Mouse (Mus musculus) C2C12 (cell line): ENCODE results near the gene Cda. TPM values are rescaled to one million over a fixed set of nuclear protein-coding genes. Genes with fewer than 3 reads are reported as not detected.

Source experiments
- H3K27me3 ChIP-seq: one replicate; pipeline ENCODE4 v1.6.1; 2011; ENCODE audit not compliant: control insufficient read depth, insufficient read depth, insufficient read length
- H3K36me3 ChIP-seq: one replicate; pipeline ENCODE4 v1.6.1; 2011; ENCODE audit not compliant: control insufficient read depth, insufficient read depth
- H3K4me3 ChIP-seq: one replicate; pipeline ENCODE4 v1.5.1; 2011; ENCODE audit warnings: mild to moderate bottlenecking, control low read depth; ENCODE audit not compliant: poor library complexity, insufficient read depth, severe bottlenecking
- H3K79me2 ChIP-seq: one replicate; pipeline ENCODE4 v1.6.1; 2011; ENCODE audit not compliant: control insufficient read depth, insufficient read depth
- H3K79me3 ChIP-seq: one replicate; pipeline ENCODE4 v1.6.1; 2011; ENCODE audit warnings: low read depth, control low read depth
- H3ac ChIP-seq: one replicate; pipeline ENCODE3; 2011; ENCODE audit warnings: low read depth; ENCODE audit not compliant: control insufficient read depth, insufficient read length
- CEBPB ChIP-seq: IDR thresholded peaks from one replicate; pipeline ENCODE4 v1.6.1; 2011; ENCODE audit warnings: low read depth, mild to moderate bottlenecking, control low read depth, moderate library complexity
- CTCF ChIP-seq: IDR thresholded peaks from one replicate; pipeline ENCODE4 v1.5.1; 2011; ENCODE audit not compliant: control insufficient read depth, insufficient read depth, insufficient read length
- FOSL1 ChIP-seq: IDR thresholded peaks from one replicate; pipeline ENCODE4 v1.8.0; 2011; ENCODE audit warnings: mild to moderate bottlenecking, low read length; ENCODE audit not compliant: poor library complexity, insufficient read depth, severe bottlenecking
- MAX ChIP-seq: IDR thresholded peaks from one replicate; pipeline ENCODE4 v1.6.1; 2011; ENCODE audit warnings: mild to moderate bottlenecking, control low read depth
- MYOD1 ChIP-seq: IDR thresholded peaks from one replicate; pipeline ENCODE4 v1.6.1; 2011; ENCODE audit warnings: low read depth; ENCODE audit not compliant: control insufficient read depth, insufficient read length
- MYOG ChIP-seq: IDR thresholded peaks from one replicate; pipeline ENCODE4 v1.6.1; 2011; ENCODE audit not compliant: control insufficient read depth, insufficient read length; ENCODE audit errors: extremely low read depth
- USF1 ChIP-seq: IDR thresholded peaks from one replicate; pipeline ENCODE4 v1.6.1; 2011; ENCODE audit warnings: low read depth, mild to moderate bottlenecking, control low read depth, moderate library complexity
- microRNA-seq: library from miRNA; unstranded; fragments of <30 nt; microRNA quantifications from one replicate; pipeline ENCODE4, GENCODE M21; 2019; ENCODE audit warnings: borderline microRNAs expressed
- polyA plus RNA-seq: library from polyadenylated mRNA; unstranded; fragments of >200 nt; fragmentation: generic; extraction: Trizol; gene quantifications from one replicate; pipeline ENCODE4 v1.2.1, GENCODE M21; 2012; ENCODE audit warnings: missing spikeins

Gene Cda
- polyA plus RNA-seq, 1 experiment, result 8.7 TPM

- Histone ChIP-seq H3K36me3 (no peaks in the 10 kb centered on the region), H3K79me3 (no peaks in the 10 kb centered on the region), H3K4me3 (no peak overlapping the region), H3ac (no peak overlapping the region), H3K79me2 (no peaks in the 10 kb centered on the region), H3K27me3 (peaks cover 43% of the 10 kb centered on the region)
- TF ChIP-seq MYOG, result no peak
- TF ChIP-seq USF1, result no peak
- TF ChIP-seq CTCF, result no peak
- no peak for TF ChIP-seq CEBPB
- TF ChIP-seq MAX, result no peak
- TF ChIP-seq FOSL1, result no peak
- no peak for TF ChIP-seq MYOD1
Observed at GRCm38 (mm10) chr4:138293949-138294550, 73.7 kb downstream of the Cda start.

- Histone ChIP-seq H3ac (no peak overlapping the region), H3K4me3 (no peak overlapping the region), H3K79me2 (no peaks in the 10 kb centered on the region), H3K79me3 (no peaks in the 10 kb centered on the region), H3K27me3 (peaks cover 50% of the 10 kb centered on the region), H3K36me3 (no peaks in the 10 kb centered on the region)
- TF ChIP-seq MYOG, result no peak
- TF ChIP-seq FOSL1, result no peak
- TF ChIP-seq MAX, result no peak
- no peak for TF ChIP-seq USF1
- TF ChIP-seq CTCF, result no peak
- TF ChIP-seq MYOD1, result no peak
- no peak for TF ChIP-seq CEBPB
Observed at GRCm38 (mm10) chr4:138293261-138293948, 74.4 kb downstream of the Cda start.

- Histone ChIP-seq H3ac (no peak overlapping the region), H3K79me3 (no peaks in the 10 kb centered on the region), H3K36me3 (no peaks in the 10 kb centered on the region), H3K79me2 (no peaks in the 10 kb centered on the region), H3K27me3 (peaks cover 63% of the 10 kb centered on the region), H3K4me3 (no peak overlapping the region)
- TF ChIP-seq MYOG, result no peak
- TF ChIP-seq USF1, result no peak
- TF ChIP-seq CEBPB, result no peak
- TF ChIP-seq CTCF, result no peak
- TF ChIP-seq FOSL1, result no peak
- no peak for TF ChIP-seq MYOD1
- no peak for TF ChIP-seq MAX
Observed at GRCm38 (mm10) chr4:138292028-138292427, 75.8 kb downstream of the Cda start.

- H3K36me3 ChIP-seq, result no peaks in the 10 kb centered on the region
- peaks cover 60% of the 10 kb centered on the region for H3K27me3 ChIP-seq
- TF ChIP-seq CEBPB, result no peak
- no peak for TF ChIP-seq USF1
- TF ChIP-seq MYOG, result no peak
- no peak for TF ChIP-seq CTCF
- no peak for TF ChIP-seq FOSL1
- TF ChIP-seq MYOD1, result no peak
- TF ChIP-seq MAX, result no peak
- no peaks in the 10 kb centered on the region for H3K79me2 ChIP-seq
- H3K4me3 ChIP-seq, result no peak overlapping the region
- H3ac ChIP-seq, result no peak overlapping the region
- no peaks in the 10 kb centered on the region for H3K79me3 ChIP-seq
Observed at GRCm38 (mm10) chr4:138288691-138289090, 79.1 kb downstream of the Cda start.

Small RNA genes lying within 50 kb of the gene (microRNA-seq; reads per million reads assigned to microRNA genes)
- gene Gm27646, result not detected
- gene Mir7019, result not detected

Other genes with a start within 250 kb of the Cda start
- gene Hp1bp3, start 151.7 kb downstream of the Cda start, polyA plus RNA-seq, result 54.3 TPM
- 0.15 TPM for gene Sh2d5, start 117.6 kb downstream of the Cda start, polyA plus RNA-seq
- 0.02 TPM for gene Kif17, start 117.6 kb downstream of the Cda start, polyA plus RNA-seq
- 204 TPM for gene Ddost, start 63.3 kb downstream of the Cda start, polyA plus RNA-seq
- gene Pink1, start 41.7 kb downstream of the Cda start, polyA plus RNA-seq, result 9.7 TPM
- not detected for gene Fam43b, start 28.5 kb upstream of the Cda start, polyA plus RNA-seq
- 26.5 TPM for gene Mul1, start 66.7 kb upstream of the Cda start, polyA plus RNA-seq
- gene Camk2n1, start 86.3 kb upstream of the Cda start, polyA plus RNA-seq, result 0.48 TPM